Mouse (Mus musculus) G1E (cell line): Measurements from ENCODE around the gene Myo6. TPM values are rescaled to one million over a fixed set of nuclear protein-coding genes. Genes with fewer than 3 reads are reported as not detected.

Experiments
- ATAC-seq: 2 replicates; pipeline ENCODE4 v1.8.0; 2016; ENCODE audit warnings: mild to moderate bottlenecking; ENCODE audit not compliant: insufficient number of reproducible peaks, poor library complexity, low FRiP score, severe bottlenecking; ENCODE audit errors: extremely low read depth
- DNase-seq: peaks from one replicate; pipeline ENCODE4 v3.0.0; 2012; ENCODE audit warnings: low spot score
- H3K27me3 ChIP-seq: 2 replicates; pipeline ENCODE4 v1.6.1; 2012; ENCODE audit warnings: mild to moderate bottlenecking, low read length, inconsistent platforms; ENCODE audit not compliant: insufficient read depth
- H3K36me3 ChIP-seq: replicated peaks from 2 replicates; pipeline ENCODE3; 2012; ENCODE audit warnings: mild to moderate bottlenecking, inconsistent platforms
- H3K4me1 ChIP-seq: 2 replicates; pipeline ENCODE4 v1.6.1; 2012; ENCODE audit warnings: low read depth, low read length, inconsistent platforms, mixed read lengths; ENCODE audit not compliant: insufficient read depth
- H3K4me3 ChIP-seq: 2 replicates; pipeline ENCODE4 v1.5.1; 2012; ENCODE audit warnings: low read depth, mild to moderate bottlenecking, inconsistent platforms, low read length, moderate library complexity, mixed read lengths
- H3K9me3 ChIP-seq: replicated peaks from 2 replicates; pipeline ENCODE4 v1.6.1; 2012; ENCODE audit warnings: inconsistent platforms
- CTCF ChIP-seq: IDR thresholded peaks from 2 replicates; pipeline ENCODE4 v1.5.1; 2012; ENCODE audit warnings: low read depth, low read length, inconsistent platforms, mixed read lengths
- GATA1 ChIP-seq: IDR thresholded peaks from 2 replicates; pipeline ENCODE4 v1.6.1; 2012; ENCODE audit warnings: borderline replicate concordance, low read length, inconsistent platforms, mixed read lengths
- GATA2 ChIP-seq: IDR thresholded peaks from 2 replicates; pipeline ENCODE4 v1.6.1; 2012; ENCODE audit warnings: low read depth, low read length, inconsistent platforms, borderline replicate concordance
- POLR2AphosphoS5 ChIP-seq: IDR thresholded peaks from 2 replicates; pipeline ENCODE4 v1.6.1; 2012; ENCODE audit warnings: low read depth, low read length, inconsistent platforms; ENCODE audit not compliant: insufficient replicate concordance
- TAL1 ChIP-seq: conservative IDR thresholded peaks from 2 replicates; pipeline ENCODE4 v1.6.1; 2012; ENCODE audit warnings: low read depth, low read length, inconsistent platforms, mixed read lengths
- polyA plus RNA-seq: library from polyadenylated mRNA; stranded (reverse); fragments of >175 nt; gene quantifications from 2 replicates; pipeline ENCODE4 v1.2.3, GENCODE M21; 2012
- total RNA-seq, 2 experiments: library from RNA; stranded (forward) in 1 of 2; stranded (reverse) in 1 of 2; fragments of 200-1000 nt in 1 of 2; fragments of >200 nt in 1 of 2; fragmentation: Nextera tagmentation in 1 of 2; gene quantifications; 2 replicates each; pipeline ENCODE4 v1.2.3; 2014 to 2017

The Myo6 gene
- total and polyA plus RNA-seq, 3 experiments, result 8.2 to 17.6 (median 13.5) TPM

DNA sequence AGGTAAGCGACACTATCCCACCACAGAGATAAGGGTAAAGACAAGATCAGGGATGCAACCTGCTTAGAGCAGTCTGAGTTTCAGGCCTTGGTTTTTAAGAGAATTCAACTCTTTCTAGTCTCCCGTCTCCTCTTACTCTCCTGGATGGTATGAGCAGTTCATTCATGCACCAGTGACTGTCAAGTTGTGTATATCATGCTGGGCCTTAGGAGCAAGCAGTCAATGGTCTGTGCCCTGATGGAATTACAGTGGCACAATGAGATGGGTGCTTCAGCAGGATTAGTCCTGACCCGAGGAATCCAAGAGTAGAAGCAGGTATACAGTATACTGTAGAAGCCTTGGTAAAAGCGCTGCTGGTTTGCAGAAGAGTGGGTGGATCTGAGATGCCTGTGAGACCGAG, 50.7 kb downstream of the Myo6 start:
- Histone ChIP-seq H3K27me3 (no peaks in the 10 kb centered on the region), H3K4me1 (no peaks in the 10 kb centered on the region), H3K4me3 (no peak overlapping the region), H3K36me3 (no peaks in the 10 kb centered on the region), H3K9me3 (no peaks in the 10 kb centered on the region)
- no peak for ATAC-seq
- no peak for DNase-seq
- TF ChIP-seq GATA2 (no peak), TAL1 (no peak), POLR2AphosphoS5 (no peak), GATA1 (no peak), CTCF (no peak)

DNA sequence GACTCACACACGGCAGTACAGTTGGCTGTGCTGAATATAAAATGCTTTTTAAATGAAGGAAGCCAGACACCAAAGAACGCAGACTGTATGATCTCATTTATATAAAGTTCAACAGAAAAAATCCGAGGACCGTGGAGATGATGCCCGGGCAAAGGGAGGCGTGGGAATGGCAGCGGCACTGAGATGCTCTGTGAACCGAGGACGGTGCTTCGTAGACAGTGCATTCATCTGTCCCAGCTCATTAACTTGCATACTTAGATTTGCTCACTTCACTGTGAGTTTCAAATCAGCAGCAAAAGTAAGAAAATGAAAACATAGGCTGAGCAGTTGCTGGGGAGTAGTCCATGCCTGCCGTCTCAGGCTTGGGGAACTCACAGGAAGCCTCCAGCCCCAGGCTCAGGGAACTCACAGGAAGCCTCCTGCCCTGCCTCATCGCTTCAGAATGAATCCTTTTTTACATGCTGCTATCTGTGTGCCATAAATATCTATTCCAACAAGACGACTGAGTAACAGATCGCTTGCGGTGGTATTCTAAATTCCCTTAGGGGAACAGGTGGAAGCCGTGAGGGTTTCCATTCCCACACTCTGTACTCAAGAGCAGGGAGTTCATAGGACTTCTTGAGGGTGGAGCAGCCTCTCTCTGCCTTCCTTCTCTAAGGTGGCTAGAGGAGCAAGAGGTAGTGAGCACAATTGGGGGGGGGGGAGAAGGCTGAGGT, 52.1 kb downstream of the Myo6 start:
- Histone ChIP-seq H3K9me3 (no peaks in the 10 kb centered on the region), H3K4me3 (no peak overlapping the region), H3K4me1 (no peaks in the 10 kb centered on the region), H3K36me3 (no peaks in the 10 kb centered on the region), H3K27me3 (no peaks in the 10 kb centered on the region)
- no peak for TF ChIP-seq GATA1
- TF ChIP-seq TAL1, result no peak
- no peak for TF ChIP-seq POLR2AphosphoS5
- DNase-seq (no peak), ATAC-seq (no peak)

DNA sequence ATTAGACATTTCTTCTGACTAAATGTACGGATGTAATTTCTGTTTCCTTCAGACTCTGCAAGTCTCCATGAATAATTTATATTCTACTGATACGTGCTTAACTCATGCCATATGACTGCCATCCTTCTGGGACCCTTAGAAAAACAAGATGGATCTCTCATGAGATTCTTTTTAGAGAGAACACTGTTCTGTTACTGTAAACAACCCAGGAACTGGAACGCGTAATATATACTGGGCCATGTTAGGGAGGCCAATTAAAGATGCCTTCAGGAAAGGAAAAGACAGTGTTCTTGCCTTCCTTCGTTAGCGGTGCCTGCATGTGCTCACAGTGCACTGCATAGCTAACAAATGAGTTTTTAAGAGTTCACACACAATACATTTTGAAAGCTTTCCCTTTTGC, 53.9 kb downstream of the Myo6 start:
- Histone ChIP-seq H3K9me3 (no peaks in the 10 kb centered on the region), H3K4me3 (no peak overlapping the region), H3K4me1 (no peaks in the 10 kb centered on the region), H3K27me3 (no peaks in the 10 kb centered on the region), H3K36me3 (no peaks in the 10 kb centered on the region)
- ATAC-seq, result no peak
- TF ChIP-seq CTCF, result no peak
- TF ChIP-seq GATA1, result no peak
- no peak for TF ChIP-seq POLR2AphosphoS5
- no peak for TF ChIP-seq GATA2
- TF ChIP-seq TAL1, result no peak
- DNase-seq, result no peak

DNA sequence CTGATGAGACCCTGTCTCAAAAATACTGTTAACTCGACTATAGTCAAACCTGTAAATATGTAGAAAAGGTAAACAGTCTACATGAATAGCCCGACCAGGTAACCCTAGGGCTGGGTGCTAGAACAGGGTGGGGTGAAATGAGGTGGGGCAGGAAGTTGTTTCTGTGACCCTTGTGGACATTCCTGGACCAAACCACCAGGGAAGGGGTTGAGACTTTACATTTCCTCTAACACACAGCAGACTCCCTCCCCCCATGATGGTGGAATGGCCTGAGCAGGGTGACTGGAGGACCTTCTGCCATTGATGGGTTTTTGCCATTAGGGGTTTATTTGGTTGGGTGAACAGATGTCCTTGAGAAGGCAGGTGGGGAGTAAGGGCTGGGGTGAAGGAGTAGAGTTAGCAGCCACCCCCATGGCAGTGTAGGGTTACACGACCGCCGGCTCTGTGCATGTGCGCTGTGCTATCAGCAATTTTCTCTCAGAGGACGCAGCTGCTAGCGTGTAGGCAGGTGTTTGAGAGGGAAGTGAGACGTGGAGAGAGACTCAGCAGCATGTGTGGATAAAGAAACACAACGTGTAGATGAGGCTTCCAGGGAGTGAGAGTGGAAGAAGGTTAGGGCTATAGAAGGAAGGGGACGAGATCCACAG, 59.3 kb downstream of the Myo6 start:
- no peak for TF ChIP-seq GATA1
- Histone ChIP-seq H3K27me3 (no peaks in the 10 kb centered on the region), H3K4me3 (no peak overlapping the region), H3K4me1 (peaks cover 3% of the 10 kb centered on the region; the same call in 1 of the 2 replicates), H3K36me3 (no peaks in the 10 kb centered on the region), H3K9me3 (no peaks in the 10 kb centered on the region)
- ATAC-seq (no peak), DNase-seq (no peak)

DNA sequence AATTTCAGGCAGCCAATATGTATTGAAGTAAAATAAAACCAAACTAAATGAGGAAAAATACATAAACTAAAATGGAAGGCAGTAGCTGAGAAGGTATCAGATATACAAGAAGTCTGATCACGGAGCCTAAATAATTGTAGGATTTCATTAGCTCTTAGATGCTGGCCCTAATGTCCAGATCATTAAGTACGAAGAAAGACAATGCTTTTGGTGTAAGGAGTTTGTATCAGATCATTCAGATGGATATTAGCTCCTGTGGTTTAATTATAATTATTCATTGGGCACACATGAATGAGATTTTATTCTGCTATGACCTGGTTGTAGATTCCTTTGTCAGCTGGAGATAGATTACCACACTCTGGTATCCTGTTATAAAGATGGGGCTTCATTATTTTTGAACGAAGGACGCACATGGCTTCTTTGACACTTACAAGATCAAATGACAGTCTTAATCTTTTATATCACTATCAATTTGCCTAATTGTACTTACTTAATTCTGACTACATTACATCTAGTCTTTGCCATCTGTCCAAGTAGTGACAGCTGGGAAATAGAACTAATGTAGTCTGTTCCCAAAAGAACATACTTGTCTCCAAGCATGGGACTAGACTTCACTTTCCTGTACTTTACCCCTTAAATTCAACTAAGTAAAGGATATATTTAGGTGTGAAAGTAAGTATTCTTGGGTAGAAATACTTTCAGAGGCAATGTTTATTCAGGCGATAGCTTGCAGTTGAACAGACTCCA, 61.9 kb downstream of the Myo6 start:
- H3K4me1 ChIP-seq, result peaks cover 3% of the 10 kb centered on the region; the same call in 1 of the 2 replicates
- H3K4me3 ChIP-seq, result no peak overlapping the region
- no peaks in the 10 kb centered on the region for H3K27me3 ChIP-seq
- TF ChIP-seq CTCF (no peak), POLR2AphosphoS5 (no peak), GATA2 (no peak), TAL1 (no peak), GATA1 (no peak)
- ATAC-seq (no peak), DNase-seq (no peak)
- H3K9me3 ChIP-seq, result no peaks in the 10 kb centered on the region
- H3K36me3 ChIP-seq, result no peaks in the 10 kb centered on the region

DNA sequence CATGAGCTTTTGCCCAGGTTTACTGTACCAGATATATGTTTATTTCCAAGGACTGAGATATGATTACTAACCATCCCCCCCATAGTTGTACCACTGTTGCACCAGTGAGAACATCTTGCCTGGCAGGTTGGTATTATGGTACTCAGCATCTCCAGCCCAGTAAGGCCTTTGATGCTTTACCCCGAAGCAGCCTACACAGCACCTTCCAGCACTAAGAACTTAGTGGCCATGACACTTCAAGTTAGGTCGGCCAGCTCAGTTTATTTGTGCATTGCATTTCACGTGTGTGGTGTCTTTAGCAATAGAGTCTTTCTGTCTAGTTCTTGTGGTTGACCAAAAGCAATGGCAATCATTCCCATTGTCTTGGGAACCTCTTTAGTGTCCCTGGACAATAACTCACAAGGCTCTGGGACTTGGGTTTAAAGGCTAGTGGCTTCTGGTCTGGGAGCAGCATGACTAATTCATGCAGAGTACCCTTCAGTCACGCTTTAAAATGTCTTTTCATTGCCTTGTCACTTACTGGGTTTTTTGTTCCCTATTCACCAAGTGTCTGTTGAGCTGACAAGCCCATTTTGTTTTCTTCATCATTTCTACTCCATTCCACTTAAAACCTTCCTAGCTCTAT, 69.1 kb downstream of the Myo6 start:
- H3K27me3 ChIP-seq, result no peaks in the 10 kb centered on the region

More for the DNA sequence above, 69.1 kb downstream of the Myo6 start:
- Histone ChIP-seq H3K9me3 (no peaks in the 10 kb centered on the region), H3K4me3 (no peak overlapping the region), H3K36me3 (no peaks in the 10 kb centered on the region), H3K4me1 (no peaks in the 10 kb centered on the region)
- DNase-seq (no peak), ATAC-seq (no peak)
- no peak for TF ChIP-seq TAL1
